Mouse (Mus musculus) thymus, postnatal 10 days (tissue): Measurements from ENCODE around the gene Stk16.
"Not testable (repeated sequence)": the region's sequence is repeated elsewhere in the genome, so short reads cannot be mapped to it uniquely, and the experiment has no call there.

Experiments
- DNase-seq, 2 experiments: peaks; one replicate each; pipeline ENCODE4 v3.0.0; 2021; ENCODE audit warnings: low spot score in 2 of 2

The Stk16 gene

DNA sequence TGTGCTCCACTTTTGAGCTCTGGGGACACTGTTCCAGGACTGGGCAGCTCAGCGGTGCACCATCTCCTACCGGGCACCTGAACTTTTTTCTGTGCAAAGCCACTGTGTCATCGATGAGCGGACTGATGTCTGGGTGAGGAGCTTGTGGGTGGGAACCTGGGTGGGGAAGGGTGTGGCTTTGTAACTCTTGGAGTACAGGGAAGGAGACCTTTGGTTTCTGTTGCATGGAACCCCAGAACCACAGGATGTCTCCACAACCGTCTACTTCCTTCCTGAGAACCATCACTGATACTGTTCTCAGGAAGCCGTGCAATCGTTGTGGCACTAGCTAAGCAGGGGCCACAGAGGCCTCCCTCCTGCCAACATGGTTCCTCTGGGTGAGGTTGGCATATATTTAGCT is 2.5 kb downstream of the Stk16 start:
- DNase-seq: no peak

DNA sequence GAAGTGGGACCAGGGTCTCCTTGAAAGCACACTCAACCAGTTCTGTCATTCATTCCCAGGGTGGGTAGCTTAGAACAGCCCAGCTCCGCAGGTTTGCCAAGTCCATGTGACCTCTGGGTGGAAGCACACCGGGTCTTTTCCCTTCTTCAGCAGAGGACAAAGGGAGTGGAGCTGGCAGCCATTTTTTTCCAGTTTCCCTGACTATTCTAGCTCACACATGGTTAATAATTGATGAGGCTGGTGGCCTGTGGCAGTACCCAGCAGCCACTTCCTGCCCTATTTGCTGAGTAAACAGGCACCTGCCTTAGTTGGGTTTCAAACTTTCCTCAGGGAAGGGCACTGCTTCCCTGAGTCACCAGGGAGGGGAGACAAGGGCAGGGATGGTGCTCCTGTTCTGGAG is 3.8 kb downstream of the Stk16 start:
- DNase-seq: no peak

DNA sequence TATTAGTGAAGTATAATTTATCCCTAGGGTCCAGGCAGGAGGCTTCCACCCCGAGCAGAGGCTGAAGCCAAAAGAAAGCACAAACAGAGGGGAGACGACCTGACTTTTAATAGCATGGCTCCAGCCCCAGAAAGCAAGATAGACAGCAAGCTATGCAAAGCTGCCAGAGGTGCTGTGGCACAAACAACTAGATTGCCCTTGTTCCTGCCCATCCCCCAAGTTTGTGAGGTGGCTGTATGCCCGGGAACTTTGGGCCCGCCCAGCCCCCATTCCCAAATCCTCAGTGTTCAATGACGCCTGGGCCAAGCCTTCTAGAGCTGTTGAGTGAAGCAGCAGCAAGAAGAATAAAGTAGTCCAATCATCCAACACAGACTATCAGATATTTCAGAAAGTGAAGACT is 4.2 kb downstream of the Stk16 start:
- no peak for DNase-seq

- no peak for DNase-seq
Measured at GRCm38 (mm10) chr1:75215785-75216184, 5.1 kb downstream of the Stk16 start.

- no peak for DNase-seq
Measured at GRCm38 (mm10) chr1:75216797-75217585, 6.4 kb downstream of the Stk16 start.

- DNase-seq: no peak
Measured at GRCm38 (mm10) chr1:75217893-75218226, 7.2 kb downstream of the Stk16 start.

DNA sequence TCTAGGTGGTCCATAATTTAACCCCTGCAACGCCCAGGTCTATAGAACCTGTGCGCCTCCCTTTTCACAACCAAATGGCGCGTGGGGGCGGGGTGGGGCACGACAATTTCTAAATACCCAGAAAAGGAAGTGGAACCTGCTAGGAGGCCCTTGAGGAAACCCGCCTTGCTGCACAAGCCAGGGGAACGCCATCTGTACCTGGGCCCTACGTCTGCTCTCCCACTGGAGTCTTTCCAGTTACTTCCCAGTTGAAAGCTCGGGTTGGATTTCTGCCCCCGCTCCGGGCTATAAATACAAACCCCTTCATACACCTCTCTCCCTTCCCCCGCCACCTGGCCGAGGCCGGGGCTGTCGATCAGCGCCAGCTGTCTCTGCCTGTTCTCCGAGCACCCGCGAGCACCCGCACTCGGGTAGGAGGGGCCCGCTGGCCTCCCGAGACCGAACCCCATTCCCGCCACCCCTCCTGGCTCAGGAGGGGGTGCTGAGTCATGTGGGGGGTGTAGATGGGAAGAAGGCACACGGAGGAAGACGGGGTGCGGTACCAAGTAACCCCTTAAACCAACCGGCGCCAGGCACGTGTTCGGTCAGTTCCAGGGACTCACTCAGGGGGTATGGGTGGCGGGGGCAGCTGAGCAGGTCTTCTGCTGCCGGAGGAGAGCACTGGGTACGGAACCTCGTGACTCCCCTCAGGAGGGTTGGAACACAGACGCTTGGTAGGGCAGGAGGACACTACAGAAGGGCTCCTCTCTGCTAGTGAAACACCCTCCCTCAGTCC is 7.8 kb downstream of the Stk16 start:
- DNase-seq: peak; percentile 63 to 66

- DNase-seq: peak; percentile 93 to 98
Measured at GRCm38 (mm10) chr1:75219078-75219477, 8.4 kb downstream of the Stk16 start.

DNA sequence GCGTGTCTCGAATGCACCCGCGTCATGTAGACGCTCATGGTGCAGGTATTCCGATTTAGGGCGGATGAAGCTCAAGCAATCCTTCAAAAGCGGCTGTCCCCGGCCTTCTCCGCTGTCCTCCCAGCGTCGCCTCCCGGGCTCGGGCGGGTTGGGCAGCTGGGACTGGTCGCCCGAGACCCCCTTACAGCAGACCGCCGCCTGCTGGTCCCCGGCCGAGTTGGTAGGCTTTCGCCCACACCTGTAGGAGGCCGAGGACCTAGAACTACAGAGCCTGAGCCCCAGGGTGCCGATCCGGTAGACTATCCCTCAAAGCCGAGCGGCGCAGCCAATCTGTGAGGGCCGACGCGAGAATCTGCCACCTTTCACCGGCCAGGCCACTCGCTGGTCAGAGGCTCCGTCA is 8.9 kb downstream of the Stk16 start, which contains the start of gene Tuba4a:
Tuba4a (minus strand) TSS at position 335 of the 400 bp plus-strand sequence.
- peak; percentile 31 to 47 for DNase-seq

- no peak for DNase-seq
Measured at GRCm38 (mm10) chr1:75221538-75221937, 10.9 kb downstream of the Stk16 start.

- DNase-seq: peak; percentile 47 to 61
Measured at GRCm38 (mm10) chr1:75222926-75223325, 12.3 kb downstream of the Stk16 start.

GRCm38 (mm10) chr1:75223532-75223931 is 12.9 kb downstream of the Stk16 start:
- no peak for DNase-seq

- no peak for DNase-seq
Measured at GRCm38 (mm10) chr1:75225473-75225872, 14.8 kb downstream of the Stk16 start.

GRCm38 (mm10) chr1:75226138-75226537 is 15.5 kb downstream of the Stk16 start:
- no peak for DNase-seq

DNA sequence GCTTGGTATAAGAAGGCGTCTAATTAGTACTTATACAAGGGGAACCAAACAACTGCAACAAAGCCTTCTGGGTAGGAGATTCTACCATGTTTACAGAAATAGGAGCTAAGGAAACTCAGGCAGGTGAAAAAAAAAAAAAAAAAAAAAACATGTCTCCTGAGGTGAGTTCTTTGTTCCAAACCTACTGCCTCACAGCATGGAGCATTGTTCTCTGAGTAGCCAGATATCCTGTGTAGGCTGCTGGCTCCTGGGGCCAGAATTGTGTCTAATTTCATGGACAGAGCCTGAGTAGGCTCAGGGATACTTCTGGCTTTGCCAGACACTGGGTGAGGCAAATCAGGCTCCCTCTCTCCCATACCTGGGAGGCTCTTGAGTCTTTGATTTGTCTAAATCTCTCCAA is 17.0 kb downstream of the Stk16 start:
- no peak for DNase-seq

- DNase-seq: no peak
Measured at GRCm38 (mm10) chr1:75229158-75229557, 18.5 kb downstream of the Stk16 start.

DNA sequence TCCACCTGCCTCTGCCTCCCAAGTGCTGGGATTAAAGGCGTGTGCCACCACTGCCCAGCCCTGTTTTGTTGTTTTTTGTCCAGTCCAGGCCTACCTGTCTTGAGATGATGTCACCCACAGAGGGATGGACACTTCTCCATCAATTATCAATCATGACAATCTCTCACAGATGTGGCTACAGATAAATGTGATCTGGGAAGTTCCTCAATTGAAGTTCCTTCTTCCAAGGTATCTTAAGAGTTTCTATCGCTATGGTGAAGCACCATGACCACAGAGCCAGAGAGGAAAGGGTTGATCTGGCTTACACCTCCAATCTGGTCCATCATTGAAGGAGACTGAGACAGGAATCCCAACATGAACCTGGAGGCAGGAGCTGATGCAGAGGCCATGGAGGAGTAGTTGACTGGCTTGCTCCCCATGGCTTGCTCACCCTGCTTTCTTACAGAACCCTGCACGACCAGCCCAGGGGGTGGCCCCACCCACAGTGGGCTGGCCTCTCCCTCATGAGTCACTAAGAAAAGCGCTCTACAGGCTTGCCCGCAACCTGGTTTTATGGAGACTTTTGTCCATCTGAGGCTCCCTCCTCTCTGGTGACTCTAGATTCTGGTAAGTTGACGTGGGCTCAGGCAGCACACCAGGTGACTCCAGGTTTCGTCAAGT is 19.8 kb downstream of the Stk16 start:
- DNase-seq: no peak

DNA sequence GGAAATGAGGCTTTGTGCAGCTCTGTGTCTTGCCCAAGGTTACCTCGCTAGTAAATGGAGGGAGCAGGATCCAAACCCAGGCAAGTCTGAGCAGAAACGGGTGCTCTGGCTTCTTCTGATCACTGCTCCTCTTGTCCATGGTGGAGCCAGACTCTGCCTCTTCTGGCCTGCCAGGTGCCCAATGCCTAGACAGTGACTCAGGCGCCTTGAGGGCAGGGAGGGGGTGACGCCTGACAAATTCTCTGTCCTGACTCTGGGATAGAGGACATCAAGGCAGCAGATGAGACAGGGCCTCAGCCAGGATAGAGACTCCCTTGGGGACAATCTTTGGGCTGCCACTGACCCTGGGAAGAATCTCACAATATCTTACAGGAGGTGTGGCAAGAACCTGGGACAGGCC is 20.6 kb downstream of the Stk16 start:
- DNase-seq: no peak

GRCm38 (mm10) chr1:75231664-75232152 is 21.1 kb downstream of the Stk16 start, which contains the start of gene A630095N17Rik:
Gene A630095N17Rik, minus strand, starts transcription at chr1:75232102.
- DNase-seq: no peak

- DNase-seq: not testable (repeated sequence)
Measured at GRCm38 (mm10) chr1:75232489-75232888, 21.9 kb downstream of the Stk16 start.

- DNase-seq: peak; percentile 56 to 62
Measured at GRCm38 (mm10) chr1:75234606-75235005, 24.0 kb downstream of the Stk16 start.
